Mouse (Mus musculus) embryonic fibroblast, embryonic 13.5 days (primary cell): Measurements from ENCODE around the gene Fbxl4.

ENCODE experiments used
- CTCF ChIP-seq: IDR thresholded peaks from 2 replicates; pipeline ENCODE4 v1.5.1; 2011; ENCODE audit warnings: mild to moderate bottlenecking, control low read depth, low read length, moderate library complexity, borderline replicate concordance; ENCODE audit not compliant: insufficient read depth
- POLR2A ChIP-seq: IDR thresholded peaks from 2 replicates; pipeline ENCODE4 v1.6.1; 2011; ENCODE audit warnings: low read depth, mild to moderate bottlenecking, control low read depth, low read length, moderate library complexity

DNA sequence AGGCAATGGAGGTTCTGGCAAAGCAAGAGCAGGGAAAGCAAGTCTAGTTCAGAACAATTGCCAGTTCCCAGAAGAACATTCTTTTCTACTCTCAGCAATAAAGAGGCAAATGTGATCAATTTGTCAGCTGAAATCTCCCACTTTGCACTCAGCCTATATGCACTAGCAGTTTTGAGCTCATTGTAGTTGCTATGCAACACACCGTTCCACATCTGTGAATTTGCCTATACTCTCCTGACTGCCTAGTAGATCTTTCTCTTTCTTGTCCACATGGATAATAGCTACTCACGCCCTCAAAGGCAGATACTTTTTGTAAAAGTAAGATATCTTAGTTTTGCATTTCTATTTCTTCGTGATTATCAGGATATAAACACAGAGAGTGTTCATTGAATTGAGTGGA is 42.8 kb upstream of the Fbxl4 start:
- TF ChIP-seq CTCF (no peak), POLR2A (no peak)
